Mouse (Mus musculus) lung, embryonic 14.5 days (tissue): ENCODE results near the gene Cyp1a1. TPM values are rescaled to one million over a fixed set of nuclear protein-coding genes. Genes with fewer than 3 reads are reported as not detected.

Experiments
- ATAC-seq: fragments of 200-750 bp; cut with Nextera tagmentation; 2 replicates; pipeline ENCODE4 v1.8.0; 2017; ENCODE audit warnings: mild to moderate bottlenecking, moderate TSS enrichment, moderate library complexity; ENCODE audit not compliant: insufficient read depth
- DNase-seq: peaks from one replicate; pipeline ENCODE4 v3.0.0-alpha.2; 2015
- H3K27ac ChIP-seq: fragments of 300-500 bp; sonication (generic); 2 replicates; pipeline ENCODE4 v1.5.1; 2014; ENCODE audit warnings: low read depth, mild to moderate bottlenecking, moderate library complexity
- H3K27me3 ChIP-seq: fragments of 300-500 bp; sonication (generic); 2 replicates; pipeline ENCODE4 v1.6.1; 2014; ENCODE audit warnings: low read length, control low read depth; ENCODE audit not compliant: insufficient read depth
- H3K36me3 ChIP-seq: fragments of 300-500 bp; sonication (generic); 2 replicates; pipeline ENCODE4 v1.6.1; 2014; ENCODE audit warnings: control low read depth; ENCODE audit not compliant: insufficient read depth
- H3K4me1 ChIP-seq: fragments of 300-500 bp; sonication (generic); 2 replicates; pipeline ENCODE4 v1.6.1; 2014; ENCODE audit warnings: antibody characterized with exemption, control low read depth; ENCODE audit not compliant: insufficient read depth
- H3K4me2 ChIP-seq: fragments of 300-500 bp; sonication (generic); 2 replicates; pipeline ENCODE4 v1.6.1; 2014; ENCODE audit warnings: mild to moderate bottlenecking
- H3K4me3 ChIP-seq: fragments of 300-500 bp; sonication (generic); 2 replicates; pipeline ENCODE4 v1.5.1; 2014; ENCODE audit warnings: low read depth, low read length
- H3K9ac ChIP-seq: fragments of 300-500 bp; sonication (generic); 2 replicates; pipeline ENCODE4 v1.6.1; 2014
- H3K9me3 ChIP-seq: fragments of 300-500 bp; sonication (generic); 2 replicates; pipeline ENCODE4 v1.6.1; 2016; ENCODE audit warnings: low read depth, low read length, control low read depth
- CTCF ChIP-seq: IDR thresholded peaks from 2 replicates; pipeline ENCODE4 v1.5.1; 2016; ENCODE audit warnings: antibody characterized with exemption, low read depth
- WGBS: fragments of 180-500 bp; shearing (Covaris S2); extraction: QIAGEN DNeasy Blood & Tissue Kit; methylation state at CpG from one replicate; pipeline ENCODE4 v1.1.7; 2014; 5-methylcytosine and 5-hydroxymethylcytosine counted together
- polyA plus RNA-seq: library from polyadenylated mRNA; unstranded; fragments of >200 nt; fragmentation: Nextera tagmentation; extraction: Ambion mirVana; gene quantifications from 2 replicates; pipeline ENCODE4 v1.2.1, GENCODE M21; 2014

Cyp1a1 gene
- polyA plus RNA-seq, 1 experiment from 2014 or later, result not detected

GRCm38 (mm10) chr9:57656631-57657350, 30.9 kb upstream of the Cyp1a1 start:
- peaks cover 7% of the 10 kb centered on the region; the same call in 1 of the 2 replicates for H3K27me3 ChIP-seq
- DNase-seq, result no peak

DNA sequence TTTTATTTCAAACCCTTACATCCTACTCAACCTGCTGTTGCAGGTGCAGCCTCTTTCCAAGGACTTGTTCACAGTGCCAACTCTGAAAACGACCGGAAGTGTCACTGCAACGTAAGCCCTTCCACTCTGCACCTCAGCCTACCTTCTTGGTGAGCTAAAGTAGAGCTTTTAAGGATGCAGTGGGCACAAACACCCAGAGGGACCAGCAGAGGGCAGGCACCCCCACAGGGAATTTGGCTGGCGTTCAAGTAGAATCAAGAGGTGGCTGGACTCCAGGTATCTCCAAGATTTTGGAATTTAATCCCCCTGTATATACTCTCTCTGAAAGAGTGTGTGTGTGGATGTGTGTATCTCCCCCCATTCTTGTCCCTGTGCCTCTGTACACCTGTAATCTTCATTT, 29.9 kb upstream of the Cyp1a1 start:
- peak; percentile 38; the same call in 1 of the 2 replicates for TF ChIP-seq CTCF
- Histone ChIP-seq H3K4me3 (no peak overlapping the region), H3K27me3 (peaks cover 7% of the 10 kb centered on the region; the same call in 1 of the 2 replicates), H3K36me3 (no peaks in the 10 kb centered on the region), H3K9me3 (no peaks in the 10 kb centered on the region), H3K4me2 (no peak overlapping the region), H3K27ac (no peak overlapping the region), H3K9ac (no peak overlapping the region), H3K4me1 (0 out of 2 replicates have a peak, but pooled peaks cover 4% of the 10 kb centered on the region)
- ATAC-seq (no peak), DNase-seq (no peak)
- 45% methylated on average over 4 of the region's 4 CpGs for WGBS

More at GRCm38 (mm10) chr9:57656631-57657350, 30.9 kb upstream of the Cyp1a1 start:
- Histone ChIP-seq H3K4me2 (no peak overlapping the region), H3K36me3 (no peaks in the 10 kb centered on the region), H3K4me1 (0 out of 2 replicates have a peak, but pooled peaks cover 4% of the 10 kb centered on the region), H3K9me3 (no peaks in the 10 kb centered on the region), H3K4me3 (no peak overlapping the region), H3K9ac (no peak overlapping the region), H3K27ac (no peak overlapping the region)
- TF ChIP-seq CTCF, result no peak
- 67% methylated on average over 19 of the region's 19 CpGs for WGBS
- no peak for ATAC-seq

DNA sequence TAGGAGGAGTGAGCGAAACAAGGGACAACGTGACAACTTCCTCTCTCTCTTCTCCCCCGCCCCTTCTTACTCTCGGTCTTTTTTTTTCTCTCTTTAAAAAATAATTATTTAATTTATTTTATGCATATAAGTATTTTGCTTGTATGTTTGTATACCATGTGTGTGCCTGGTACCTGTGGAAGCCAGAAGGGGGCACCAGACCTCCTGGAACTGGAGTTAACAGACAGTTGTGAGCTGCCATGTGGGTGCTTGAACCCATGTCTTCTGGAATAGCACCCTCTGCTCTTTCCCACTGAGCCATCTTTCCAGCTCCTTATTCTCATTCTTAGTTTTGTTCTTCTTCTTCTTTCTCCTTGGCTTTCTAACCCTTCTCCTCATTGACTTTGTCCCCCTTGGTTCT, 28.8 kb upstream of the Cyp1a1 start:
- Histone ChIP-seq H3K9me3 (no peaks in the 10 kb centered on the region), H3K27me3 (peaks cover 3% of the 10 kb centered on the region; the same call in 1 of the 2 replicates), H3K36me3 (no peaks in the 10 kb centered on the region), H3K4me3 (no peak overlapping the region), H3K4me2 (no peak overlapping the region), H3K9ac (no peak overlapping the region), H3K27ac (no peak overlapping the region), H3K4me1 (0 out of 2 replicates have a peak, but pooled peaks cover 4% of the 10 kb centered on the region)
- no peak for DNase-seq
- ATAC-seq, result no peak
- WGBS, result 79% methylated on average over 4 of the region's 4 CpGs
- peak; percentile 27; the same call in 1 of the 2 replicates for TF ChIP-seq CTCF

DNA sequence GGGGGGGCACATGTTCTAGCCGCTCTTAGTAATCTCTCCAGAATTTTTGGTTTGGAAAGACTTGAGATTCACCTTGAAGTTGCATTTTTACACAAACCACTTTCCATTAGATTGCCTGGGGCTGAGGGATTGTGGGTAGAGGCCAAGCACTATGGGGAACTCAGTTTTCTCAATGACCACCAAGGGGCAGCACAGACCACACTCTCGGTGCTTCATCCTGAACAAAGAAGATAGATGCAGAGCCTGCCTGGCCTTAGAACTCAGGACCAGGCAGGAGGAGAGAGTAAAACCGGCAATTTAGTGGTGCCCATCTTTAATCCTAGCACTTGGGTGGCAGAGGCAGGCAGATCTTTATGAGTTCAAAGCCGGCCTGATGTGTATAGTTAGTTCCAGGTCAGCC, 28.0 kb upstream of the Cyp1a1 start:
- H3K27ac ChIP-seq, result no peak overlapping the region
- DNase-seq (peak; percentile 87), ATAC-seq (0 out of 2 replicates have a peak, but pooled peaks have one; percentile 44)
- no peak overlapping the region for H3K4me3 ChIP-seq
- 18% methylated on average over 4 of the region's 4 CpGs for WGBS
- H3K9ac ChIP-seq, result no peak overlapping the region
- no peaks in the 10 kb centered on the region for H3K9me3 ChIP-seq
- no peaks in the 10 kb centered on the region for H3K27me3 ChIP-seq
- no peak overlapping the region for H3K4me2 ChIP-seq
- TF ChIP-seq CTCF, result peak; percentile 80
- no peaks in the 10 kb centered on the region for H3K36me3 ChIP-seq
- H3K4me1 ChIP-seq, result 0 out of 2 replicates have a peak, but pooled peaks cover 4% of the 10 kb centered on the region

DNA sequence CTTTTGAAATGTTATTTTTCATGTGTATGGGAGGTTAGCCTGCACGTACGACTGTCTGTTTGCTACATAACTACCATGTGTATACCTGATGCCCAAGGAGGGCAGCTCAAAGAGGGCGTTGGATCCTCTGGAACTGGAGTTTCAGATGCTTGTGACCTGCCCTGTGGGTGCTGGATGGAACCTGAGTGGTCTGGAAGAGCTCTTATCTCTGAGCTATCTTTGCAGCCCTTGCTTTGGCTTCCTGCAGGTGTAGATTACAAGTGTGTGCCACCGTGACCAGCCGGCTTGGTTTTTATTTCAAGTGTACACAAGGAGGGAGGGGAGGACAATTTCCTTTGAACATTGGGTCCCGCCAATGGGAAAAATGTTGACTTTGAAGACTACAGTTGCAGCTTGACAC, 27.2 kb upstream of the Cyp1a1 start:
- WGBS, result 67% methylated on average over 6 of the region's 6 CpGs
- no peaks in the 10 kb centered on the region for H3K36me3 ChIP-seq
- ATAC-seq (no peak), DNase-seq (no peak)
- no peak overlapping the region for H3K9ac ChIP-seq
- no peak overlapping the region for H3K4me2 ChIP-seq
- no peak for TF ChIP-seq CTCF
- H3K9me3 ChIP-seq, result no peaks in the 10 kb centered on the region
- H3K27ac ChIP-seq, result no peak overlapping the region
- 0 out of 2 replicates have a peak, but pooled peaks cover 4% of the 10 kb centered on the region for H3K4me1 ChIP-seq
- no peaks in the 10 kb centered on the region for H3K27me3 ChIP-seq
- H3K4me3 ChIP-seq, result no peak overlapping the region

DNA sequence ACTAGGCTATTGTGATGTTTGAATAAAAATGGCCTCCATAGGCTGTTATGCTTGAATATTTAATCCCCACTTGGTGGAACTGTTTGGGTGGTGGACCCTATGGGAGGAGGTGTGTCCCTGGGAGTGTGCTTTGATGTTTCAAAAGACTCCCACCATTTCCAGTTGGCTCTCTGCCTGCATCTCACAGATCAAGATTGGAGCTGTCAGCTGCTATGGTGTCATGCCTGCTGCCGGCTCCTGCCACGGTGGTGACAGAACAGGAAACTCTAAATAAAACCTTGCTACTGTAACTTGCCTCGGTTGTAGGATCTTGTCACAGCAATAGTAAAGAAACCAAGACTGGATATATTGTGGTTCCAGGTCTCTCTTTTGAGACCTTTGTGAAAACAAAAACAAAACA, 26.2 kb upstream of the Cyp1a1 start:
- Histone ChIP-seq H3K9me3 (no peaks in the 10 kb centered on the region), H3K4me2 (no peak overlapping the region), H3K9ac (no peak overlapping the region), H3K27me3 (no peaks in the 10 kb centered on the region), H3K27ac (no peak overlapping the region), H3K36me3 (no peaks in the 10 kb centered on the region), H3K4me1 (no peaks in the 10 kb centered on the region), H3K4me3 (no peak overlapping the region)
- ATAC-seq (no peak), DNase-seq (no peak)
- 32% methylated on average over 3 of the region's 3 CpGs for WGBS
- TF ChIP-seq CTCF, result no peak

DNA sequence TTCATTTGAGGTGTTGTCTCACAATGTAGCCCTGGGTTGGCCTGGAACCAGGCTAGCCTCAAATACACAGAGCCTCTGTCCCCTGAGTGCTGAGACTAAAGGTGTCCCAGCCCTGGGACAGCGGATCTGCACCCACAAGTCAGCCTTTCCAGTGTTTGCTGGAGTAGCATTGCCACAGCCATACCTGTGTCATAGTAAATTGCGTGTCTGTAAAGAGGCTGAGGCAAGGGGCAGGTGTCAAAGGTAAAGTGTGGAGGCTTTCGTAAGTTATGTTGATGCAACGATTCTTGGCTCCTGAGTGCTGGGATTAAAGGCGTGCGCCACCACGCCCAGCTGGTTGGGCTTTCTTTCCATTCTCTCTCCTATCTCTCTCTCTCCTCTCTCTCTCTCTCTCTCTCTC, 23.1 kb upstream of the Cyp1a1 start:
- 45% methylated on average over 7 of the region's 7 CpGs for WGBS
- Histone ChIP-seq H3K4me3 (no peak overlapping the region), H3K4me2 (no peak overlapping the region), H3K4me1 (no peaks in the 10 kb centered on the region), H3K9me3 (no peaks in the 10 kb centered on the region), H3K27ac (no peak overlapping the region), H3K27me3 (no peaks in the 10 kb centered on the region), H3K36me3 (no peaks in the 10 kb centered on the region), H3K9ac (no peak overlapping the region)
- no peak for ATAC-seq
- DNase-seq, result no peak
- no peak for TF ChIP-seq CTCF
